Mouse (Mus musculus) neural tube, embryonic 10.5 days (tissue): ENCODE results near the gene Eif2b3.

Source experiments
- DNase-seq: peaks from one replicate; pipeline ENCODE4 v3.0.0-alpha.2; 2017; ENCODE audit warnings: low spot score; ENCODE audit errors: extremely low spot score

Eif2b3 gene

GRCm38 (mm10) chr4:117122209-117122608, 103.0 kb downstream of the Eif2b3 start:
- DNase-seq, result no peak

- no peak for DNase-seq
Measured at GRCm38 (mm10) chr4:117123546-117124217, 104.5 kb downstream of the Eif2b3 start.

GRCm38 (mm10) chr4:117124218-117124517, 105.0 kb downstream of the Eif2b3 start:
- DNase-seq, result no peak

GRCm38 (mm10) chr4:117124518-117125347, 105.5 kb downstream of the Eif2b3 start:
- DNase-seq, result no peak

GRCm38 (mm10) chr4:117125348-117125909, 106.2 kb downstream of the Eif2b3 start, which contains the start of gene Btbd19:
Btbd19 (minus strand) TSS chr4:117125725.
- peak; percentile 25 for DNase-seq

GRCm38 (mm10) chr4:117125910-117126674, 106.9 kb downstream of the Eif2b3 start:
- peak; percentile 44 for DNase-seq

GRCm38 (mm10) chr4:117126675-117127290, 107.6 kb downstream of the Eif2b3 start, which contains the start of gene Tctex1d4:
Tctex1d4 (plus strand) TSS chr4:117126794.
- DNase-seq, result no peak

- no peak for DNase-seq
Measured at GRCm38 (mm10) chr4:117127991-117128686, 108.9 kb downstream of the Eif2b3 start.

- DNase-seq, result no peak
Measured at GRCm38 (mm10) chr4:117130790-117131189, 111.6 kb downstream of the Eif2b3 start.

GRCm38 (mm10) chr4:117131198-117131597, 112.0 kb downstream of the Eif2b3 start:
- no peak for DNase-seq

GRCm38 (mm10) chr4:117131890-117132793, 112.9 kb downstream of the Eif2b3 start:
- peak; percentile 79 for DNase-seq

GRCm38 (mm10) chr4:117132794-117133143, 113.6 kb downstream of the Eif2b3 start:
- no peak for DNase-seq

GRCm38 (mm10) chr4:117133366-117133796, 114.2 kb downstream of the Eif2b3 start:
- DNase-seq, result peak; percentile 73

GRCm38 (mm10) chr4:117133817-117134600, 114.8 kb downstream of the Eif2b3 start, which contains the start of gene Plk3:
Plk3 (minus strand) TSS chr4:117133963.
- peak; percentile 96 for DNase-seq

GRCm38 (mm10) chr4:117134601-117134995, 115.4 kb downstream of the Eif2b3 start:
- DNase-seq, result no peak

GRCm38 (mm10) chr4:117136034-117136433, 116.8 kb downstream of the Eif2b3 start:
- DNase-seq, result no peak
